Mouse (Mus musculus) CH12.LX (cell line): ENCODE measurements at regions not wholly inside any gene's neighbourhood (a gene's known extent, or its start where the extent isn't known, plus 50 kb on each side); places are given as distances from the start of the nearest gene placed in this dataset.

Experiments used
- CTCF ChIP-seq, 2 experiments: IDR thresholded peaks in 1 of 2; conservative IDR thresholded peaks in 1 of 2; 2 replicates each; pipeline ENCODE4 v1.5.1; 2011 to 2012; ENCODE audit warnings: low read depth in 2 of 2, low read length in 2 of 2, improper control_type of control experiment in 1 of 2, inconsistent platforms in 1 of 2, mild to moderate bottlenecking in 1 of 2, moderate library complexity in 1 of 2
- GABPA ChIP-seq: IDR thresholded peaks from 2 replicates; pipeline ENCODE4 v1.6.1; 2012; ENCODE audit warnings: low read depth, low read length, improper control_type of control experiment, inconsistent platforms; ENCODE audit not compliant: insufficient replicate concordance
- MAFK ChIP-seq: IDR thresholded peaks from 2 replicates; pipeline ENCODE4 v1.6.1; 2011; ENCODE audit warnings: low read length, improper control_type of control experiment; ENCODE audit not compliant: insufficient replicate concordance
- NELFE ChIP-seq: IDR thresholded peaks from 2 replicates; pipeline ENCODE4 v1.6.1; 2011; ENCODE audit warnings: low read depth, low read length, improper control_type of control experiment
- POLR2A ChIP-seq: IDR thresholded peaks from 2 replicates; pipeline ENCODE4 v1.6.1; 2011; ENCODE audit warnings: low read depth, mild to moderate bottlenecking, improper control_type of control experiment, low read length

DNA sequence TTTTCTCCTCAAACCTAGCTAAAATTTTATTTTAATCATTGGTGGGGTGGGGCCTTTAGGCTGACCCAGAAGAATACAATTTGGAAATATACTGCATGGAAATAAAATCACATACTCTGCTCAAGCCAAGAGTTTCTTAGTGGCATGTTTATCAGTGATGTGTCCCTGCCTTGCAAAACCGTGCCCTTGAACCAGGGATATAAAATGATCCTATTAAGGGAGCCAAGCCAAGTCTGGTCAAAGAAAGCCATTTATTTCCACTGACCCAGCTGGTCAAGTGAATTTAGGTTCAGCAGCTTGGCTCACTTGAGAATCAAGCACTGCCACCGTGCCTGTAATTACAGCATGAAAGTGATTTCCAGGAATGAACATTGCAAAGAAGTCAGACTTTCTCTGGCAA, 1035.0 kb upstream of the Cdh8 start:
- TF ChIP-seq CTCF (conservative IDR thresholded peaks at IDR 0.05 in 1 of 2, IDR thresholded peaks at IDR 0.05 in 1 of 2; ENCODE audit: low read depth in 2 of 2, low read length in 2 of 2) (no peak), NELFE (no peak), POLR2A (no peak), MAFK (no peak), GABPA (no peak)
